Mouse (Mus musculus) cerebellum, adult 2 months (tissue): Measurements from ENCODE around the gene 9130019O22Rik.
"Not testable (repeated sequence)": the region's sequence is repeated elsewhere in the genome, so short reads cannot be mapped to it uniquely, and the experiment has no call there.

Experiments used
- CTCF ChIP-seq: fragments of 200-500 bp; IDR thresholded peaks from 2 replicates; pipeline ENCODE4 v1.5.1; 2011; ENCODE audit warnings: low read depth, mild to moderate bottlenecking, control low read depth, low read length, moderate library complexity, borderline replicate concordance; ENCODE audit not compliant: insufficient read depth
- POLR2A ChIP-seq: fragments of 200-500 bp; IDR thresholded peaks from 2 replicates; pipeline ENCODE4 v1.6.1; 2011; ENCODE audit warnings: low read length, control low read depth, borderline replicate concordance; ENCODE audit not compliant: insufficient read depth

GRCm38 (mm10) chr7:127371870-127372269 lies 15.1 kb downstream of the 9130019O22Rik start:
- TF ChIP-seq POLR2A: not testable (repeated sequence)
- peak; percentile 17; the same call in 1 of the 2 replicates for TF ChIP-seq CTCF
